Mouse (Mus musculus): ENCODE measurements at regions not wholly inside any gene's neighbourhood (a gene's known extent, or its start where the extent isn't known, plus 50 kb on each side); places are given as distances from the start of the nearest gene placed in this dataset.

DNA sequence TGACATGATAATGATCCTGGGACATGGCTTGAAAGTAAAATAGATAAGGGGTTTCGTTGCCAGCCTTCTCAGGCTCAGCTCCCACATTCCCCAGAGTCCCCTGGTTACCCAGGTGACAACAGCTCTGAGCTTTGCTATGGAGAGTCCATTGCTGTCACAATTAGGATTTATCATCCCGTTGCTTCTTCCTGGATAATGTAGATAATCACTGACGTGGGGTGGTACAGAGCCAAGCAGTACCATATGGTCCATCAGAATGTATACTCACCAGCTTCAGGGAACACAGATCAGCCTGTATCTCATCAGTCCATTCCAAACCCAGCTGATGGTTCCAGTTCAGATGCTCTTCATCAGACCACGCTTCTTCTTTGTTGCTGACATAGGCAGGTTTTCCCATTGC, 145.7 kb upstream of the Sfrp2 start:
- DNase-seq (ENCODE audit: low spot score): no peak
- Histone ChIP-seq H3K27me3 (ENCODE audit: control insufficient read depth, insufficient read depth, low read length) (no peaks in the 10 kb centered on the region), H3K9ac (ENCODE audit: low read depth, low read length, severe bottlenecking) (no peak overlapping the region), H3K36me3 (ENCODE audit: control insufficient read depth, insufficient read depth, low read length) (no peaks in the 10 kb centered on the region), H3K27ac (replicated peaks; ENCODE audit: low read depth, low read length) (no peak overlapping the region), H3K4me3 (replicated peaks; ENCODE audit: low read length) (no peak overlapping the region), H3K4me2 (replicated peaks; ENCODE audit: low read depth, low read length, severe bottlenecking) (no peak overlapping the region), H3K4me1 (ENCODE audit: control insufficient read depth, insufficient read depth, low read length) (no peaks in the 10 kb centered on the region), H3K9me3 (ENCODE audit: control insufficient read depth, low read length) (no peaks in the 10 kb centered on the region)
- ATAC-seq (ENCODE audit: low FRiP score, low read depth): no peak
- TF ChIP-seq POLR2A (IDR thresholded peaks at IDR 0.05; ENCODE audit: borderline replicate concordance, extremely low read depth, insufficient read depth, insufficient read length): no peak
- 79% methylated on average over 4 of the region's 4 CpGs for WGBS

DNA sequence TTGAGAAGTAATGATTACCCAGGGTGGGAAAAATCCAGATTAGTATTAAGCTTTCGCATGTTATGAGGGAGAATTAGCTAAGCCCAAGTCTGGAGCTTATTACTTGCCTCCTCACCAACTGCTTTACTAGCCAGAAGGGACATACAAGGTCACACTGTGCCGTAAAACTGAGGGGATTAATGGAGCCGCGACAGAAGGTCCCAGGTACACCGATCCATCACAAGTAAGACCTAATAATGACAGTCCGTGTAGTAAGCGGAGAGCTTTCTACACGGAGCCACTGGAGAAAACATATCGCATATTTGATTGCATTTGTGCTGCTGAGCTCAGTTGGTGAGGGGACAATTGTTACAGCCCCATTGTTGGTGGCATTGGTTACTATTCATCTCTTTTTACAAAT, 133.1 kb upstream of the Sfrp2 start:
- WGBS: 32% methylated on average over 9 of the region's 9 CpGs
- Histone ChIP-seq H3K27me3 (ENCODE audit: control insufficient read depth, insufficient read depth, low read length) (no peaks in the 10 kb centered on the region), H3K36me3 (ENCODE audit: control insufficient read depth, insufficient read depth, low read length) (no peaks in the 10 kb centered on the region), H3K9me3 (ENCODE audit: control insufficient read depth, low read length) (no peaks in the 10 kb centered on the region), H3K27ac (replicated peaks; ENCODE audit: low read depth, low read length) (no peak overlapping the region), H3K4me2 (replicated peaks; ENCODE audit: low read depth, low read length, severe bottlenecking) (no peak overlapping the region), H3K9ac (ENCODE audit: low read depth, low read length, severe bottlenecking) (no peak overlapping the region), H3K4me1 (ENCODE audit: control insufficient read depth, insufficient read depth, low read length) (peaks cover 7% of the 10 kb centered on the region), H3K4me3 (replicated peaks; ENCODE audit: low read length) (no peak overlapping the region)
- ATAC-seq (ENCODE audit: low FRiP score, low read depth) (no peak), DNase-seq (ENCODE audit: low spot score) (no peak)
- TF ChIP-seq POLR2A (IDR thresholded peaks at IDR 0.05; ENCODE audit: borderline replicate concordance, extremely low read depth, insufficient read depth, insufficient read length): no peak

DNA sequence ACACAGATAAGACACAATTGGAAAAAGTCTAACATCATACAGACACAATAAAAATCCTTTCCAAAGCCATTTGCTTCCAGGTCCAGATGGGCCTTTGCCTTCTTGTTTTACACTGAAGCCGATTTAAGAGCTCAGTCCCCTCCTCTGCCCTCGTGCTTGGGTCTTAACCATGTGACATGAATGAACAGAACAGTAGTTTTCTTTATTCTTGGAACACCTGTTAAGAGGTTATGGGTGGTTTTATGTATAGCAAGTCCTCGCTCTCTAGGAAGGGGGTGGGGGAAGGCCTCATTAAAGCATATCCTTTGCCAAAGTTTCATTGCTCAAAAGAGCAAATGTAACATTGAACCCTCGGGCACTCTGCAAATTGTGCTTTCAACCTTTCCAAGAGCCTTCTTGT, 125.7 kb upstream of the Sfrp2 start:
- peak; percentile 65 for ATAC-seq (ENCODE audit: low FRiP score, low read depth)
- Histone ChIP-seq H3K9ac (ENCODE audit: low read depth, low read length, severe bottlenecking) (no peak overlapping the region), H3K36me3 (ENCODE audit: control insufficient read depth, insufficient read depth, low read length) (no peaks in the 10 kb centered on the region), H3K27me3 (ENCODE audit: control insufficient read depth, insufficient read depth, low read length) (no peaks in the 10 kb centered on the region), H3K9me3 (ENCODE audit: control insufficient read depth, low read length) (no peaks in the 10 kb centered on the region), H3K27ac (replicated peaks; ENCODE audit: low read depth, low read length) (no peak overlapping the region), H3K4me2 (replicated peaks; ENCODE audit: low read depth, low read length, severe bottlenecking) (no peak overlapping the region), H3K4me1 (ENCODE audit: control insufficient read depth, insufficient read depth, low read length) (0 out of 2 replicates have a peak, but pooled peaks cover 4% of the 10 kb centered on the region), H3K4me3 (replicated peaks; ENCODE audit: low read length) (no peak overlapping the region)
- 22% methylated on average over 4 of the region's 4 CpGs for WGBS
- DNase-seq (ENCODE audit: low spot score): peak; percentile 35
- TF ChIP-seq POLR2A (IDR thresholded peaks at IDR 0.05; ENCODE audit: borderline replicate concordance, extremely low read depth, insufficient read depth, insufficient read length): no peak

DNA sequence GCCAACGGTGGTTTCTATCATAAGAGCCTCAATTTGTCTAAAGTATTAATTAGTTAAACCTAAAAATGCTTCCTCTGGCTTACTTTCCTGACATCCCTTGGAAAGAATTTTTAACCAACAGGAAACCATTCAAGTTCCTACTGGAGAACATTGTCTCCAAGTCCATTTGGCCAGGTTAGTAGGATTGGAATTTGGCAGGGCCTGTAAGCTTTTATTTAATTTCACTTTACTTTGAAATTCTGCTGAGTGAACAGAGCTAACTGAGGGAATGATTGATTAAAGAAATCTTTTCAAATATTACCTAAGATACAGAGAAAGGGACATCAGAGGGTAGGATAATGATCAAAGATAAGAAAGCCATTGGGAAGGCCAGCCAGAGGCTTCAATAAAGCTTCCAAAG, 102.4 kb upstream of the Sfrp2 start:
- no peak overlapping the region for H3K4me3 ChIP-seq (replicated peaks; ENCODE audit: low read length)
- no peaks in the 10 kb centered on the region for H3K9me3 ChIP-seq (ENCODE audit: control insufficient read depth, low read length)
- ATAC-seq (ENCODE audit: low FRiP score, low read depth) (no peak), DNase-seq (ENCODE audit: low spot score) (no peak)
- no peaks in the 10 kb centered on the region for H3K4me1 ChIP-seq (ENCODE audit: control insufficient read depth, insufficient read depth, low read length)
- H3K36me3 ChIP-seq (ENCODE audit: control insufficient read depth, insufficient read depth, low read length): no peaks in the 10 kb centered on the region
- no peak for TF ChIP-seq POLR2A (IDR thresholded peaks at IDR 0.05; ENCODE audit: borderline replicate concordance, extremely low read depth, insufficient read depth, insufficient read length)
- H3K27me3 ChIP-seq (ENCODE audit: control insufficient read depth, insufficient read depth, low read length): no peaks in the 10 kb centered on the region
- H3K27ac ChIP-seq (replicated peaks; ENCODE audit: low read depth, low read length): no peak overlapping the region
- no peak overlapping the region for H3K4me2 ChIP-seq (replicated peaks; ENCODE audit: low read depth, low read length, severe bottlenecking)
- H3K9ac ChIP-seq (ENCODE audit: low read depth, low read length, severe bottlenecking): no peak overlapping the region
- 95% methylated on average over 1 of the region's 1 CpGs for WGBS

DNA sequence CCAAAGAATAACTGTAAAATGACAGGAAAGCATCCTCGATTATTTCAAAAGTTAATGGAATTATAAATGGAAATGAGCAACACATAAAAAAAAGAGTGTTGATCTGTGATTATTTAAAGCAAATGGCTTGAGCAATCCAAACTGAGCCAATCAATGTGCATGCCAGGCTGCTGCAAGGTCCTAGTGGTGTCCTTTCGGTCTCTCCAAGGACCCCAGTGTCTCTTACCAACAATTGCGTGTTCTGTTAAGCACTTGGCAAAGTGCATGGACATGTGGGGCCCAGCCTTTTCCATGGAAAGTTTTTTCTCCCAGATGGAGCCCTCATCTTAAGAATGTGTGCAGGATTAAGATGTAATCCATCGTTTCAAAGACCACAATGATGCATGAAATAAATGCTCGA, 90.0 kb upstream of the Sfrp2 start:
- Histone ChIP-seq H3K4me1 (ENCODE audit: control insufficient read depth, insufficient read depth, low read length) (no peaks in the 10 kb centered on the region), H3K4me3 (replicated peaks; ENCODE audit: low read length) (no peak overlapping the region), H3K27ac (replicated peaks; ENCODE audit: low read depth, low read length) (no peak overlapping the region), H3K27me3 (ENCODE audit: control insufficient read depth, insufficient read depth, low read length) (no peaks in the 10 kb centered on the region), H3K36me3 (ENCODE audit: control insufficient read depth, insufficient read depth, low read length) (no peaks in the 10 kb centered on the region), H3K9me3 (ENCODE audit: control insufficient read depth, low read length) (no peaks in the 10 kb centered on the region), H3K9ac (ENCODE audit: low read depth, low read length, severe bottlenecking) (no peak overlapping the region), H3K4me2 (replicated peaks; ENCODE audit: low read depth, low read length, severe bottlenecking) (no peak overlapping the region)
- WGBS: 79% methylated on average over 5 of the region's 5 CpGs
- no peak for DNase-seq (ENCODE audit: low spot score)
- ATAC-seq (ENCODE audit: low FRiP score, low read depth): no peak
- no peak for TF ChIP-seq POLR2A (IDR thresholded peaks at IDR 0.05; ENCODE audit: borderline replicate concordance, extremely low read depth, insufficient read depth, insufficient read length)

DNA sequence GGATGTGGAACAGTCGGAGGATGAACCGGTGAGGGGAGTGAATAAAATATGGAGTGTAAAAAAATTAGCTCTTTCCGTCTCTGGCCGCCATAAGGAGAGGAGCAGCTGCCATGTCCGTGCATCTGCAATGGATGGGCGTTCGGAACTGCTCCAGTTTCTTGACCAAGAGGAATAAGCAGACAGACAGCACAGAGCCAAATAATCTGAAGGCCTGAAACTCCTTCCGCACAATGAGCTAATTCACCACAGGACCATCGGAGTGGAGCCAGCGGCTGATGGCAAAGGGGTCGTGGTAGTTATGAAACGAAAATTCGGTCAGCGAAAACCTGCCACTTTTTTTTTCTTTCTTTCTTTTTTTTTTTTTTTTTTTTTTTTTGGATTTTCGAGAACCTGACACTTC, 79.5 kb upstream of the Sfrp2 start:
- 94% methylated on average over 15 of the region's 15 CpGs for WGBS
- H3K4me2 ChIP-seq (replicated peaks; ENCODE audit: low read depth, low read length, severe bottlenecking): no peak overlapping the region
- ATAC-seq (ENCODE audit: low FRiP score, low read depth) (no peak), DNase-seq (ENCODE audit: low spot score) (no peak)
- H3K36me3 ChIP-seq (ENCODE audit: control insufficient read depth, insufficient read depth, low read length): no peaks in the 10 kb centered on the region
- H3K27me3 ChIP-seq (ENCODE audit: control insufficient read depth, insufficient read depth, low read length): no peaks in the 10 kb centered on the region
- no peak overlapping the region for H3K27ac ChIP-seq (replicated peaks; ENCODE audit: low read depth, low read length)
- H3K4me1 ChIP-seq (ENCODE audit: control insufficient read depth, insufficient read depth, low read length): no peaks in the 10 kb centered on the region
- TF ChIP-seq POLR2A (IDR thresholded peaks at IDR 0.05; ENCODE audit: borderline replicate concordance, extremely low read depth, insufficient read depth, insufficient read length): no peak
- no peak overlapping the region for H3K4me3 ChIP-seq (replicated peaks; ENCODE audit: low read length)
- H3K9ac ChIP-seq (ENCODE audit: low read depth, low read length, severe bottlenecking): no peak overlapping the region
- H3K9me3 ChIP-seq (ENCODE audit: control insufficient read depth, low read length): no peaks in the 10 kb centered on the region

Measured in limb, embryonic 14.5 days (tissue).